Comparison of ENCODE assay signal across 8 mouse cellular contexts in the genomic region with DNA sequence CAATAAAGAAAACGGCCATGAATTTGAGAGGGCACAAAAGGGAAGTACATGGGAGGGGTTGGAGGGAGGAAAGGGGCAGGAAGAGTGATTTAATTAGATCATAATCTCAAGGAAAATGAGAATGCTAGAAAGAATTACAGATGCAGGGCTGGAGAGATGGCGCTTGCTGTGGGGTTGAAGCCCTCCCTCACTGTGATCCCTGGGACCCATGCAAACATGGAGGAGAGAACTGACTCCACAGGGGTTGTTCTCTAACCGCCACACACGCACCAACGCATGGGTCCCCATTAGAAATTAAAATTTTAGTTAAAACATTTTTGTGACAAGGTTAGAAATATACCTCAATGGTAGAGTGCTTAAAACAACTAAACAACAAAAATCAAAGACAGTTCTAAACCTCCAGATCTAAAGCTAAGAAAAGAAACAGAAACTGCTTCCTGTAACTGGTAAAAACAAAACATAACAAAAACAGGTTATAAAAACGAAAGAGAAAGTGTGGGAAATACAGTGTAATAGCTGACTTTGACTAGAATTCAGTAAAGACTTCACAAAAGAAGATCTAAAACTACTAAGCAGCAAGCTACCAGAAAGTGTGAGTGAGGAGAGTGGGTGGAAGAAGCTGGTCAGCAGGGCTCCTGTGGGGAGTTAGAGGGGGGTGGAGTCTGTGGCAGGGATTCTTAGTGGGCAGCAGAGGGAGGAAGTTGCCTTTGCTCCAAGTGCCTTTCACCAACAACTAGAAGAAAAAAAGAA. TPM values are rescaled to one million over a fixed set of nuclear protein-coding genes. Genes with fewer than 3 reads are reported as not detected.
A peak's percentile ranks its signal among the peaks of the same experiment; 100 is the strongest.
DNase-seq lines count a peak whose midpoint lies in the region; TF ChIP-seq lines count a peak whose summit lies in the region.

No protein-coding gene starts in this region.

- no peak overlapping the region; the same call in 1 of the 2 replicates for H3K9ac ChIP-seq in liver, adult 2 months (ENCODE audit: low read depth, low read length)

- no peaks in the 10 kb centered on the region for H3K36me3 ChIP-seq in liver, adult 2 months (ENCODE audit: control insufficient read depth, insufficient read depth, low read length)

- H3K27me3 ChIP-seq in liver, adult 2 months (ENCODE audit: control insufficient read depth, insufficient read depth, low read length) = no peaks in the 10 kb centered on the region

- TF ChIP-seq POLR2A in liver, adult 2 months (IDR thresholded peaks at IDR 0.05; ENCODE audit: extremely low read depth, insufficient read depth, low read length) = no peak

- no peaks in the 10 kb centered on the region for H3K79me2 ChIP-seq in liver, adult 2 months (ENCODE audit: control insufficient read depth, insufficient read depth, low read length)

- WGBS in liver, adult 2 months = 76% methylated on average over 6 of the region's 6 CpGs

- peak; percentile 25 for DNase-seq in liver, adult 2 months (ENCODE audit: extremely low read depth, low read depth, low spot score)
- no peak for DNase-seq in liver
- DNase-seq in adrenal gland, postnatal 10 days = peak; percentile 49
- DNase-seq in heart, postnatal 4 days = peak; percentile 17
- DNase-seq in lung, postnatal 25 days (ENCODE audit: low spot score) = peak; percentile 73
- DNase-seq in testis, postnatal 10 days (ENCODE audit: low spot score) = no peak
- DNase-seq in cerebellum, adult 8-10 months = no peak
- no peak for DNase-seq in layer of hippocampus, adult 9-10 months (ENCODE audit: low spot score)

- H3K27ac ChIP-seq in liver, adult 2 months (replicated peaks; ENCODE audit: insufficient read depth, low read depth, low read length) = peak overlapping the region; percentile 61

- H3K4me1 ChIP-seq in liver, adult 2 months (ENCODE audit: control insufficient read depth, insufficient read depth, low read length) = peaks cover 3% of the 10 kb centered on the region; the same call in 1 of the 2 replicates

- H3K4me3 ChIP-seq in liver, adult 2 months (ENCODE audit: insufficient read depth, low read depth, low read length) = no peak overlapping the region; the same call in 1 of the 2 replicates

- no peak for TF ChIP-seq CTCF in liver, adult 2 months (IDR thresholded peaks at IDR 0.05; ENCODE audit: low read depth, low read length)

RNA-seq across cellular contexts. Expression of gene Rbl1, which starts 3.1 kb away (rescaled TPM):
- 2.3 and 3.0 TPM in 2 replicates for total RNA-seq in liver, adult 2 months (2014; rRNA removed)
- 0.62 and 0.77 TPM in 2 replicates for polyA plus RNA-seq in liver, adult 2 months (2012; rRNA removed)
- total RNA-seq in adrenal gland, postnatal 10 days (2021) = 10 to 100 TPM; 11.1 to 13.5 TPM
- 10 to 100 TPM; 21.7 to 22.1 TPM for total RNA-seq in heart, postnatal 4 days (2021)

Comparison
In these comparisons a context has a peak if more than half of its experiments do, and no peak if none do; other contexts are left out.
1. DNase-seq: peak in liver, adult 2 months (single experiment), adrenal gland, postnatal 10 days (single experiment), heart, postnatal 4 days (single experiment) and lung, postnatal 25 days (single experiment); none in liver (single experiment), testis, postnatal 10 days (single experiment), cerebellum, adult 8-10 months (single experiment) and layer of hippocampus, adult 9-10 months (single experiment).